Mouse (Mus musculus): Measurements from ENCODE around the gene Gpcpd1. TPM values are rescaled to one million over a fixed set of nuclear protein-coding genes. Genes with fewer than 3 reads are reported as not detected.

The Gpcpd1 gene
- polyA plus RNA-seq, 1 experiment, result 18.4 TPM

- TF ChIP-seq POLR2A (IDR thresholded peaks at IDR 0.05; ENCODE audit: control insufficient read depth, low read depth, low read length) (no peak), CTCF (IDR thresholded peaks at IDR 0.05; ENCODE audit: control insufficient read depth, insufficient read depth, insufficient replicate concordance, low read depth, low read length) (no peak)
- no peaks in the 10 kb centered on the region for H3K27me3 ChIP-seq (ENCODE audit: control insufficient read depth, insufficient read depth, low read length)
- no peak overlapping the region for H3K27ac ChIP-seq (ENCODE audit: control insufficient read depth, insufficient read depth, low read depth, low read length)
- peaks cover 2% of the 10 kb centered on the region; the same call in 1 of the 2 replicates for H3K36me3 ChIP-seq (ENCODE audit: control insufficient read depth, insufficient read depth, low read length)
- H3K4me1 ChIP-seq (ENCODE audit: control insufficient read depth, insufficient read depth, low read length), result peaks cover 2% of the 10 kb centered on the region
- H3K4me3 ChIP-seq (ENCODE audit: control insufficient read depth, low read depth, low read length), result no peak overlapping the region
Measured at GRCm38 (mm10) chr2:132576522-132577135, 10.9 kb downstream of the Gpcpd1 start.

GRCm38 (mm10) chr2:132575759-132576439, 11.6 kb downstream of the Gpcpd1 start:
- Histone ChIP-seq H3K27ac (ENCODE audit: control insufficient read depth, insufficient read depth, low read depth, low read length) (peak overlapping the region; percentile 67; the same call in 1 of the 2 replicates), H3K4me3 (ENCODE audit: control insufficient read depth, low read depth, low read length) (peak overlapping the region; percentile 5; the same call in 1 of the 2 replicates), H3K4me1 (ENCODE audit: control insufficient read depth, insufficient read depth, low read length) (peaks cover 2% of the 10 kb centered on the region), H3K27me3 (ENCODE audit: control insufficient read depth, insufficient read depth, low read length) (no peaks in the 10 kb centered on the region), H3K36me3 (ENCODE audit: control insufficient read depth, insufficient read depth, low read length) (peaks cover 2% of the 10 kb centered on the region; the same call in 1 of the 2 replicates)
- no peak for TF ChIP-seq POLR2A (IDR thresholded peaks at IDR 0.05; ENCODE audit: control insufficient read depth, low read depth, low read length)
- TF ChIP-seq CTCF (IDR thresholded peaks at IDR 0.05; ENCODE audit: control insufficient read depth, insufficient read depth, insufficient replicate concordance, low read depth, low read length), result no peak

GRCm38 (mm10) chr2:132575256-132575655, 12.3 kb downstream of the Gpcpd1 start:
- TF ChIP-seq POLR2A (IDR thresholded peaks at IDR 0.05; ENCODE audit: control insufficient read depth, low read depth, low read length), result no peak
- TF ChIP-seq CTCF (IDR thresholded peaks at IDR 0.05; ENCODE audit: control insufficient read depth, insufficient read depth, insufficient replicate concordance, low read depth, low read length), result no peak
- peaks cover 2% of the 10 kb centered on the region for H3K4me1 ChIP-seq (ENCODE audit: control insufficient read depth, insufficient read depth, low read length)
- peaks cover 2% of the 10 kb centered on the region; the same call in 1 of the 2 replicates for H3K36me3 ChIP-seq (ENCODE audit: control insufficient read depth, insufficient read depth, low read length)
- H3K27me3 ChIP-seq (ENCODE audit: control insufficient read depth, insufficient read depth, low read length), result no peaks in the 10 kb centered on the region
- H3K4me3 ChIP-seq (ENCODE audit: control insufficient read depth, low read depth, low read length), result no peak overlapping the region
- peak overlapping the region; percentile 49; the same call in 1 of the 2 replicates for H3K27ac ChIP-seq (ENCODE audit: control insufficient read depth, insufficient read depth, low read depth, low read length)

- Histone ChIP-seq H3K36me3 (ENCODE audit: control insufficient read depth, insufficient read depth, low read length) (peaks cover 4% of the 10 kb centered on the region), H3K27me3 (ENCODE audit: control insufficient read depth, insufficient read depth, low read length) (no peaks in the 10 kb centered on the region), H3K4me3 (ENCODE audit: control insufficient read depth, low read depth, low read length) (no peak overlapping the region), H3K27ac (ENCODE audit: control insufficient read depth, insufficient read depth, low read depth, low read length) (no peak overlapping the region), H3K4me1 (ENCODE audit: control insufficient read depth, insufficient read depth, low read length) (peaks cover 1% of the 10 kb centered on the region)
- no peak for TF ChIP-seq POLR2A (IDR thresholded peaks at IDR 0.05; ENCODE audit: control insufficient read depth, low read depth, low read length)
Measured at GRCm38 (mm10) chr2:132573280-132573679, 14.2 kb downstream of the Gpcpd1 start.

- H3K36me3 ChIP-seq (ENCODE audit: control insufficient read depth, insufficient read depth, low read length), result peaks cover 4% of the 10 kb centered on the region
- no peak for TF ChIP-seq CTCF (IDR thresholded peaks at IDR 0.05; ENCODE audit: control insufficient read depth, insufficient read depth, insufficient replicate concordance, low read depth, low read length)
- no peak for TF ChIP-seq POLR2A (IDR thresholded peaks at IDR 0.05; ENCODE audit: control insufficient read depth, low read depth, low read length)
- no peaks in the 10 kb centered on the region for H3K27me3 ChIP-seq (ENCODE audit: control insufficient read depth, insufficient read depth, low read length)
- no peaks in the 10 kb centered on the region for H3K4me1 ChIP-seq (ENCODE audit: control insufficient read depth, insufficient read depth, low read length)
- no peak overlapping the region for H3K27ac ChIP-seq (ENCODE audit: control insufficient read depth, insufficient read depth, low read depth, low read length)
- no peak overlapping the region for H3K4me3 ChIP-seq (ENCODE audit: control insufficient read depth, low read depth, low read length)
Measured at GRCm38 (mm10) chr2:132572651-132573050, 14.9 kb downstream of the Gpcpd1 start.

- Histone ChIP-seq H3K27me3 (ENCODE audit: control insufficient read depth, insufficient read depth, low read length) (no peaks in the 10 kb centered on the region), H3K4me1 (ENCODE audit: control insufficient read depth, insufficient read depth, low read length) (no peaks in the 10 kb centered on the region), H3K4me3 (ENCODE audit: control insufficient read depth, low read depth, low read length) (no peak overlapping the region), H3K27ac (ENCODE audit: control insufficient read depth, insufficient read depth, low read depth, low read length) (no peak overlapping the region), H3K36me3 (ENCODE audit: control insufficient read depth, insufficient read depth, low read length) (peaks cover 4% of the 10 kb centered on the region)
- no peak for TF ChIP-seq CTCF (IDR thresholded peaks at IDR 0.05; ENCODE audit: control insufficient read depth, insufficient read depth, insufficient replicate concordance, low read depth, low read length)
- TF ChIP-seq POLR2A (IDR thresholded peaks at IDR 0.05; ENCODE audit: control insufficient read depth, low read depth, low read length), result no peak
Measured at GRCm38 (mm10) chr2:132571301-132571700, 16.2 kb downstream of the Gpcpd1 start.

- H3K27me3 ChIP-seq (ENCODE audit: control insufficient read depth, insufficient read depth, low read length), result no peaks in the 10 kb centered on the region
- no peaks in the 10 kb centered on the region for H3K4me1 ChIP-seq (ENCODE audit: control insufficient read depth, insufficient read depth, low read length)
- no peak overlapping the region for H3K27ac ChIP-seq (ENCODE audit: control insufficient read depth, insufficient read depth, low read depth, low read length)
- peaks cover 4% of the 10 kb centered on the region for H3K36me3 ChIP-seq (ENCODE audit: control insufficient read depth, insufficient read depth, low read length)
- H3K4me3 ChIP-seq (ENCODE audit: control insufficient read depth, low read depth, low read length), result no peak overlapping the region
- TF ChIP-seq CTCF (IDR thresholded peaks at IDR 0.05; ENCODE audit: control insufficient read depth, insufficient read depth, insufficient replicate concordance, low read depth, low read length) (no peak), POLR2A (IDR thresholded peaks at IDR 0.05; ENCODE audit: control insufficient read depth, low read depth, low read length) (no peak)
Measured at GRCm38 (mm10) chr2:132570869-132571268, 16.7 kb downstream of the Gpcpd1 start.

Measured in testis, adult 2 months (tissue).